8 mouse cellular contexts compared by ENCODE assay signal in the genomic region with DNA sequence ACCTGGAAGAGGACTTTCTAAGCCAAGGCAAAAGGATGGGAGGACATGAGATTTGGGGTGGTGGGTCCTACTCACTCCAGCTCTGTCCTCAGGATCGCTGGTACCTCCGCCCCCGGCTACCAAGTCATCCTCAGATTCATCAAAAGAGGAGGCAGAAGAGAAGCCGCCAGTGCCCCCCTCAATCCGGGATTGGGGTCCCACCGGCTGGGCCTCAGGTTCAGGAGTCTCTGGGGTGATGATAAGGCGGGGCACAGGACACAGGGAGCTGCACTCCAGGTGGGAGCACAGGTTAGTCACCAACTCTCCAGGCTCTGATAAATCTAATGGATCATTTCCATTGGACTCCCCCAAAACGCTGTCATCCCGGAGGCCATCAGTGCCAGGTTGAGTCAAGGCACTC. TPM values are rescaled to one million over a fixed set of nuclear protein-coding genes. Genes with fewer than 3 reads are reported as not detected.
DNase-seq lines count a peak whose midpoint lies in the region; ATAC-seq and TF ChIP-seq lines count a peak whose summit lies in the region.

No protein-coding gene starts in this region.

- no peak overlapping the region for H3K27ac ChIP-seq in spleen, adult 2 months (ENCODE audit: insufficient read depth, low read length)
- H3K27ac ChIP-seq in limb, embryonic 15.5 days = no peak overlapping the region
- peak overlapping the region; percentile 93 for H3K27ac ChIP-seq in stomach, postnatal 0 days (replicated peaks)

- H3K4me2 ChIP-seq in limb, embryonic 15.5 days = peak overlapping the region; percentile 62
- peak overlapping the region; percentile 78 for H3K4me2 ChIP-seq in stomach, postnatal 0 days (replicated peaks; ENCODE audit: low read depth)

- no peak for TF ChIP-seq CTCF in spleen, adult 2 months (IDR thresholded peaks at IDR 0.05; ENCODE audit: extremely low read depth, insufficient read depth, insufficient read length, insufficient replicate concordance)
- no peak for TF ChIP-seq CTCF in stomach, postnatal 0 days (IDR thresholded peaks at IDR 0.05; ENCODE audit: low read depth)

- H3K9ac ChIP-seq in limb, embryonic 15.5 days = peak overlapping the region; percentile 81
- H3K9ac ChIP-seq in stomach, postnatal 0 days (ENCODE audit: low read length) = peak overlapping the region; percentile 87

- no peaks in the 10 kb centered on the region for H3K9me3 ChIP-seq in limb, embryonic 15.5 days
- no peaks in the 10 kb centered on the region for H3K9me3 ChIP-seq in stomach, postnatal 0 days (ENCODE audit: control insufficient read depth, low read length)

- TF ChIP-seq POLR2A in spleen, adult 2 months (IDR thresholded peaks at IDR 0.05; ENCODE audit: low read depth, low read length) = no peak

- peaks cover 12% of the 10 kb centered on the region; the same call in 1 of the 2 replicates for H3K4me1 ChIP-seq in spleen, adult 2 months (ENCODE audit: control insufficient read depth, insufficient read depth, insufficient read length)
- peaks cover 56% of the 10 kb centered on the region for H3K4me1 ChIP-seq in limb, embryonic 15.5 days
- peaks cover 3% of the 10 kb centered on the region; the same call in 1 of the 2 replicates for H3K4me1 ChIP-seq in stomach, postnatal 0 days (replicated peaks; ENCODE audit: control insufficient read depth, insufficient read depth)

- WGBS in spleen, adult 2 months = 66% methylated on average over 9 of the region's 9 CpGs
- 30% methylated on average over 9 of the region's 9 CpGs for WGBS in limb, embryonic 15.5 days
- WGBS in stomach, postnatal 0 days = 25% methylated on average over 9 of the region's 9 CpGs

- no peaks in the 10 kb centered on the region for H3K27me3 ChIP-seq in spleen, adult 2 months (ENCODE audit: control insufficient read depth, insufficient read depth, low read length)
- H3K27me3 ChIP-seq in limb, embryonic 15.5 days = no peaks in the 10 kb centered on the region
- H3K27me3 ChIP-seq in stomach, postnatal 0 days (ENCODE audit: control insufficient read depth, insufficient read depth, low read length) = no peaks in the 10 kb centered on the region

- no peak for ATAC-seq in limb, embryonic 15.5 days (ENCODE audit: insufficient number of reproducible peaks, low FRiP score, low TSS enrichment, low read depth)
- ATAC-seq in stomach, postnatal 0 days (ENCODE audit: low FRiP score, low TSS enrichment) = no peak

- DNase-seq in cerebellum, adult 9-11 months = peak; percentile 56
- DNase-seq in cerebellum, postnatal 14 days = no peak
- no peak for DNase-seq in spleen, adult 2 months (ENCODE audit: low read depth in 1 of 2, low spot score in 2 of 2)
- no peak for DNase-seq in spleen, postnatal 10 days (ENCODE audit: low spot score in 2 of 2)
- DNase-seq in stomach, postnatal 0 days (ENCODE audit: low spot score) = no peak
- no peak for DNase-seq in retina, postnatal 1 day
- DNase-seq in layer of hippocampus, adult 18-20 months (ENCODE audit: low spot score in 2 of 2) = no peak

- no peaks in the 10 kb centered on the region for H3K36me3 ChIP-seq in spleen, adult 2 months (ENCODE audit: control insufficient read depth, insufficient read depth, low read length)
- no peaks in the 10 kb centered on the region; the same call in 1 of the 2 replicates for H3K36me3 ChIP-seq in limb, embryonic 15.5 days
- no peaks in the 10 kb centered on the region for H3K36me3 ChIP-seq in stomach, postnatal 0 days (ENCODE audit: control insufficient read depth, insufficient read depth, low read length)

- peak overlapping the region; percentile 76 for H3K4me3 ChIP-seq in spleen, adult 2 months (ENCODE audit: extremely low read depth, insufficient read depth, insufficient read length)
- H3K4me3 ChIP-seq in limb, embryonic 15.5 days = peak overlapping the region; percentile 96
- H3K4me3 ChIP-seq in stomach, postnatal 0 days (ENCODE audit: low read depth, low read length) = peak overlapping the region; percentile 82

- no peak for TF ChIP-seq EP300 in stomach, postnatal 0 days (optimal IDR thresholded peaks at IDR 0.05)

RNA-seq across cellular contexts. Expression of gene Itpkc, which starts 1.2 kb away (rescaled TPM):
- 5.9 and 7.0 TPM in 2 replicates for polyA plus RNA-seq in spleen, adult 2 months (2012; rRNA removed)
- 11.6 and 12.1 TPM in 2 replicates for polyA plus RNA-seq in limb, embryonic 15.5 days (2015; fragmentation: Nextera tagmentation; extraction: Ambion mirVana)
- polyA plus RNA-seq in stomach, postnatal 0 days (2015; fragmentation: Nextera tagmentation; extraction: Ambion mirVana) = 11.6 and 12.2 TPM in 2 replicates
- 10 to 100 TPM; 10.6 TPM for total RNA-seq in layer of hippocampus, adult 18-20 months (2021)

RNA-seq across cellular contexts. Expression of gene Coq8b, which starts 5.5 kb away (rescaled TPM):
- 28.9 and 36.4 TPM in 2 replicates for polyA plus RNA-seq in spleen, adult 2 months (2012; rRNA removed)
- polyA plus RNA-seq in limb, embryonic 15.5 days (2015; fragmentation: Nextera tagmentation; extraction: Ambion mirVana) = 21.0 and 22.3 TPM in 2 replicates
- polyA plus RNA-seq in stomach, postnatal 0 days (2015; fragmentation: Nextera tagmentation; extraction: Ambion mirVana) = 25.0 and 26.6 TPM in 2 replicates
- total RNA-seq in layer of hippocampus, adult 18-20 months (2021) = 10 to 100 TPM; 32.7 to 40.7 TPM

RNA-seq across cellular contexts. Expression of gene Numbl, which starts 31.0 kb away (rescaled TPM):
- 6.1 and 7.6 TPM in 2 replicates for polyA plus RNA-seq in spleen, adult 2 months (2012; rRNA removed)
- 38.9 and 41.7 TPM in 2 replicates for polyA plus RNA-seq in limb, embryonic 15.5 days (2015; fragmentation: Nextera tagmentation; extraction: Ambion mirVana)
- polyA plus RNA-seq in stomach, postnatal 0 days (2015; fragmentation: Nextera tagmentation; extraction: Ambion mirVana) = 12.8 and 14.6 TPM in 2 replicates
- 100 to 1,000 TPM; 141 to 149 TPM for total RNA-seq in layer of hippocampus, adult 18-20 months (2021)

RNA-seq across cellular contexts. Expression of gene Snrpa, which starts 31.2 kb away (rescaled TPM):
- 93.7 and 142 TPM in 2 replicates for polyA plus RNA-seq in spleen, adult 2 months (2012; rRNA removed)
- polyA plus RNA-seq in limb, embryonic 15.5 days (2015; fragmentation: Nextera tagmentation; extraction: Ambion mirVana) = 215 and 227 TPM in 2 replicates
- polyA plus RNA-seq in stomach, postnatal 0 days (2015; fragmentation: Nextera tagmentation; extraction: Ambion mirVana) = 82.2 and 82.7 TPM in 2 replicates
- total RNA-seq in layer of hippocampus, adult 18-20 months (2021) = 10 to 100 TPM; 90.9 to 95.3 TPM

RNA-seq across cellular contexts. Expression of gene BC024978, which starts 31.7 kb away (rescaled TPM):
- polyA plus RNA-seq in spleen, adult 2 months (2012; rRNA removed) = 9.5 and 12.1 TPM in 2 replicates
- polyA plus RNA-seq in limb, embryonic 15.5 days (2015; fragmentation: Nextera tagmentation; extraction: Ambion mirVana) = 3.4 and 3.7 TPM in 2 replicates
- 1.7 and 1.8 TPM in 2 replicates for polyA plus RNA-seq in stomach, postnatal 0 days (2015; fragmentation: Nextera tagmentation; extraction: Ambion mirVana)
- 10 to 100 TPM; 20.6 to 23.8 TPM for total RNA-seq in layer of hippocampus, adult 18-20 months (2021)
